Mouse (Mus musculus): ENCODE data around the gene Sgms1. TPM values are rescaled to one million over a fixed set of nuclear protein-coding genes. Genes with fewer than 3 reads are reported as not detected.

The Sgms1 gene
- polyA plus RNA-seq, 1 experiment, result 53.7 TPM

- Histone ChIP-seq H3K4me1 (ENCODE audit: control insufficient read depth, insufficient read depth, low read length) (peaks cover 2% of the 10 kb centered on the region; the same call in 1 of the 2 replicates), H3K4me3 (replicated peaks; ENCODE audit: extremely low read depth, low read depth, low read length) (no peak overlapping the region)
- no peak for DNase-seq
- TF ChIP-seq POLR2A (IDR thresholded peaks at IDR 0.05; ENCODE audit: borderline replicate concordance, extremely low read depth, low read depth, low read length) (no peak), CTCF (IDR thresholded peaks at IDR 0.05; ENCODE audit: insufficient read depth, low read length) (no peak)
- WGBS, result 73% methylated on average over 2 of the region's 2 CpGs
Measured at GRCm38 (mm10) chr19:32220991-32221390, 168.5 kb downstream of the Sgms1 start.

- WGBS, result 96% methylated on average over 2 of the region's 2 CpGs
- TF ChIP-seq CTCF (IDR thresholded peaks at IDR 0.05; ENCODE audit: insufficient read depth, low read length) (no peak), POLR2A (IDR thresholded peaks at IDR 0.05; ENCODE audit: borderline replicate concordance, extremely low read depth, low read depth, low read length) (no peak)
- no peak overlapping the region for H3K4me3 ChIP-seq (replicated peaks; ENCODE audit: extremely low read depth, low read depth, low read length)
- no peak for DNase-seq
- peaks cover 8% of the 10 kb centered on the region for H3K4me1 ChIP-seq (ENCODE audit: control insufficient read depth, insufficient read depth, low read length)
Measured at GRCm38 (mm10) chr19:32216710-32217109, 172.8 kb downstream of the Sgms1 start.

GRCm38 (mm10) chr19:32214905-32215806, 174.4 kb downstream of the Sgms1 start:
- 38% methylated on average over 12 of the region's 12 CpGs for WGBS
- H3K4me1 ChIP-seq (ENCODE audit: control insufficient read depth, insufficient read depth, low read length), result peaks cover 11% of the 10 kb centered on the region
- no peak overlapping the region for H3K4me3 ChIP-seq (replicated peaks; ENCODE audit: extremely low read depth, low read depth, low read length)
- DNase-seq, result peak; percentile 14
- no peak for TF ChIP-seq CTCF (IDR thresholded peaks at IDR 0.05; ENCODE audit: insufficient read depth, low read length)
- TF ChIP-seq POLR2A (IDR thresholded peaks at IDR 0.05; ENCODE audit: borderline replicate concordance, extremely low read depth, low read depth, low read length), result no peak

GRCm38 (mm10) chr19:32213577-32213976, 175.9 kb downstream of the Sgms1 start:
- Histone ChIP-seq H3K4me1 (ENCODE audit: control insufficient read depth, insufficient read depth, low read length) (peaks cover 11% of the 10 kb centered on the region), H3K4me3 (replicated peaks; ENCODE audit: extremely low read depth, low read depth, low read length) (no peak overlapping the region)
- WGBS, result 56% methylated on average over 3 of the region's 3 CpGs
- no peak for DNase-seq
- TF ChIP-seq POLR2A (IDR thresholded peaks at IDR 0.05; ENCODE audit: borderline replicate concordance, extremely low read depth, low read depth, low read length) (no peak), CTCF (IDR thresholded peaks at IDR 0.05; ENCODE audit: insufficient read depth, low read length) (no peak)

GRCm38 (mm10) chr19:32211293-32211585, 178.3 kb downstream of the Sgms1 start:
- TF ChIP-seq POLR2A (IDR thresholded peaks at IDR 0.05; ENCODE audit: borderline replicate concordance, extremely low read depth, low read depth, low read length) (no peak), CTCF (IDR thresholded peaks at IDR 0.05; ENCODE audit: insufficient read depth, low read length) (no peak)
- peak overlapping the region; percentile 74 for H3K4me3 ChIP-seq (replicated peaks; ENCODE audit: extremely low read depth, low read depth, low read length)
- no peak for DNase-seq
- H3K4me1 ChIP-seq (ENCODE audit: control insufficient read depth, insufficient read depth, low read length), result peaks cover 11% of the 10 kb centered on the region

GRCm38 (mm10) chr19:32210450-32211292, 178.8 kb downstream of the Sgms1 start:
- TF ChIP-seq POLR2A (IDR thresholded peaks at IDR 0.05; ENCODE audit: borderline replicate concordance, extremely low read depth, low read depth, low read length) (peak; percentile 82), CTCF (IDR thresholded peaks at IDR 0.05; ENCODE audit: insufficient read depth, low read length) (no peak)
- peak; percentile 83 for DNase-seq
- 2% methylated on average over 34 of the region's 34 CpGs for WGBS
- peak overlapping the region; percentile 74 for H3K4me3 ChIP-seq (replicated peaks; ENCODE audit: extremely low read depth, low read depth, low read length)
- peaks cover 11% of the 10 kb centered on the region for H3K4me1 ChIP-seq (ENCODE audit: control insufficient read depth, insufficient read depth, low read length)

GRCm38 (mm10) chr19:32210099-32210449, 179.4 kb downstream of the Sgms1 start:
- Histone ChIP-seq H3K4me3 (replicated peaks; ENCODE audit: extremely low read depth, low read depth, low read length) (peak overlapping the region; percentile 74), H3K4me1 (ENCODE audit: control insufficient read depth, insufficient read depth, low read length) (peaks cover 6% of the 10 kb centered on the region)
- peak; percentile 48 for DNase-seq
- under 1% methylated on average over 5 of the region's 5 CpGs for WGBS
- 0 out of 2 replicates have a peak, but pooled peaks have one; percentile 15 for TF ChIP-seq POLR2A (IDR thresholded peaks at IDR 0.05; ENCODE audit: borderline replicate concordance, extremely low read depth, low read depth, low read length)
- no peak for TF ChIP-seq CTCF (IDR thresholded peaks at IDR 0.05; ENCODE audit: insufficient read depth, low read length)

GRCm38 (mm10) chr19:32202131-32203114, 187.1 kb downstream of the Sgms1 start:
- TF ChIP-seq CTCF (IDR thresholded peaks at IDR 0.05; ENCODE audit: insufficient read depth, low read length) (no peak), POLR2A (IDR thresholded peaks at IDR 0.05; ENCODE audit: borderline replicate concordance, extremely low read depth, low read depth, low read length) (no peak)
- Histone ChIP-seq H3K4me3 (replicated peaks; ENCODE audit: extremely low read depth, low read depth, low read length) (no peak overlapping the region), H3K4me1 (ENCODE audit: control insufficient read depth, insufficient read depth, low read length) (peaks cover 18% of the 10 kb centered on the region)
- WGBS, result 57% methylated on average over 12 of the region's 12 CpGs
- no peak for DNase-seq

Measured in lung, adult 2 months (tissue).